Mouse (Mus musculus) spleen, postnatal 4 days (tissue): Measurements from ENCODE around the gene Pld4.
A peak's percentile ranks its signal among the peaks of the same experiment; 100 is the strongest.
"Not testable (repeated sequence)": the region's sequence is repeated elsewhere in the genome, so short reads cannot be mapped to it uniquely, and the experiment has no call there.

Experiments used
- DNase-seq, 2 experiments: peaks; one replicate each; pipeline ENCODE4 v3.0.0; 2022; ENCODE audit warnings: low spot score in 2 of 2

Gene Pld4

GRCm38 (mm10) chr12:112801864-112802846 is 41.7 kb downstream of the Pld4 start, which contains the start of gene Ahnak2:
Gene Ahnak2 (minus strand): TSS chr12:112802657.
- DNase-seq: no peak

- no peak for DNase-seq
Measured at GRCm38 (mm10) chr12:112802917-112803316, 42.5 kb downstream of the Pld4 start.

- no peak for DNase-seq
Measured at GRCm38 (mm10) chr12:112804046-112804445, 43.6 kb downstream of the Pld4 start.

- no peak for DNase-seq
Measured at GRCm38 (mm10) chr12:112806044-112806443, 45.6 kb downstream of the Pld4 start.

GRCm38 (mm10) chr12:112807796-112808195 is 47.3 kb downstream of the Pld4 start:
- DNase-seq: no peak

- DNase-seq: no peak
Measured at GRCm38 (mm10) chr12:112808212-112808586, 47.7 kb downstream of the Pld4 start.

GRCm38 (mm10) chr12:112808587-112809364 is 48.3 kb downstream of the Pld4 start, which contains the start of gene Clba1:
Gene Clba1 (plus strand): TSS chr12:112808937.
- peak; percentile 85 to 91 for DNase-seq

- DNase-seq: no peak
Measured at GRCm38 (mm10) chr12:112809641-112810040, 49.2 kb downstream of the Pld4 start.

GRCm38 (mm10) chr12:112810092-112810885 is 49.8 kb downstream of the Pld4 start:
- no peak for DNase-seq

GRCm38 (mm10) chr12:112813370-112813769 is 52.9 kb downstream of the Pld4 start:
- DNase-seq: no peak

GRCm38 (mm10) chr12:112814682-112815470 is 54.4 kb downstream of the Pld4 start:
- no peak for DNase-seq

- DNase-seq: peak; percentile 63 to 81
Measured at GRCm38 (mm10) chr12:112816294-112816693, 55.8 kb downstream of the Pld4 start.

- not testable (repeated sequence) for DNase-seq
Measured at GRCm38 (mm10) chr12:112816866-112817265, 56.4 kb downstream of the Pld4 start.
